Mouse (Mus musculus): ENCODE results near the gene Elf1.

Gene Elf1

GRCm38 (mm10) chr14:79489150-79489549 is 8.2 kb downstream of the Elf1 start:
- DNase-seq (ENCODE audit: extremely low read depth, low read depth), result no peak

- DNase-seq (ENCODE audit: extremely low read depth, low read depth), result no peak
Observed at GRCm38 (mm10) chr14:79490246-79490645, 9.3 kb downstream of the Elf1 start.

GRCm38 (mm10) chr14:79494349-79494748 is 13.4 kb downstream of the Elf1 start:
- DNase-seq (ENCODE audit: extremely low read depth, low read depth), result no peak

- DNase-seq (ENCODE audit: extremely low read depth, low read depth), result no peak
Observed at GRCm38 (mm10) chr14:79499326-79499725, 18.3 kb downstream of the Elf1 start.

GRCm38 (mm10) chr14:79500756-79501155 is 19.8 kb downstream of the Elf1 start:
- DNase-seq (ENCODE audit: extremely low read depth, low read depth), result no peak

GRCm38 (mm10) chr14:79503371-79504075 is 22.5 kb downstream of the Elf1 start:
- DNase-seq (ENCODE audit: extremely low read depth, low read depth), result no peak

- DNase-seq (ENCODE audit: extremely low read depth, low read depth), result no peak
Observed at GRCm38 (mm10) chr14:79504246-79505006, 23.4 kb downstream of the Elf1 start.

GRCm38 (mm10) chr14:79506207-79506606 is 25.2 kb downstream of the Elf1 start:
- DNase-seq (ENCODE audit: extremely low read depth, low read depth), result no peak

- DNase-seq (ENCODE audit: extremely low read depth, low read depth), result no peak
Observed at GRCm38 (mm10) chr14:79507846-79508245, 26.9 kb downstream of the Elf1 start.

- no peak for DNase-seq (ENCODE audit: extremely low read depth, low read depth)
Observed at GRCm38 (mm10) chr14:79508662-79509305, 27.8 kb downstream of the Elf1 start.

- no peak for DNase-seq (ENCODE audit: extremely low read depth, low read depth)
Observed at GRCm38 (mm10) chr14:79511521-79511920, 30.5 kb downstream of the Elf1 start.

GRCm38 (mm10) chr14:79513951-79514350 is 33.0 kb downstream of the Elf1 start:
- DNase-seq (ENCODE audit: extremely low read depth, low read depth), result peak; percentile 44

GRCm38 (mm10) chr14:79515100-79515499 is 34.1 kb downstream of the Elf1 start:
- DNase-seq (ENCODE audit: extremely low read depth, low read depth), result no peak

- peak; percentile 88 for DNase-seq (ENCODE audit: extremely low read depth, low read depth)
Observed at GRCm38 (mm10) chr14:79515511-79516242, 34.7 kb downstream of the Elf1 start.

GRCm38 (mm10) chr14:79516243-79516610 is 35.2 kb downstream of the Elf1 start:
- DNase-seq (ENCODE audit: extremely low read depth, low read depth), result peak; percentile 72

- DNase-seq (ENCODE audit: extremely low read depth, low read depth), result no peak
Observed at GRCm38 (mm10) chr14:79516751-79517150, 35.8 kb downstream of the Elf1 start.

- DNase-seq (ENCODE audit: extremely low read depth, low read depth), result no peak
Observed at GRCm38 (mm10) chr14:79517185-79517740, 36.3 kb downstream of the Elf1 start.

- no peak for DNase-seq (ENCODE audit: extremely low read depth, low read depth)
Observed at GRCm38 (mm10) chr14:79518123-79518522, 37.1 kb downstream of the Elf1 start.

GRCm38 (mm10) chr14:79518761-79519662 is 38.0 kb downstream of the Elf1 start:
- DNase-seq (ENCODE audit: extremely low read depth, low read depth), result peak; percentile 51

GRCm38 (mm10) chr14:79519663-79519975 is 38.6 kb downstream of the Elf1 start:
- DNase-seq (ENCODE audit: extremely low read depth, low read depth), result no peak

Data from MEL-GATA-1-ER (cell line).